Mouse (Mus musculus): ENCODE data around the gene Spty2d1.

Spty2d1 gene

GRCm38 (mm10) chr7:47025429-47025828, 17.2 kb upstream of the Spty2d1 start:
- in situ Hi-C loops (cut with MboI; ENCODE audit: low pct_unique_long_range_greater_than_20kb in 1 of 2, low sequenced_read_pairs in 2 of 2, unreplicated experiment in 1 of 2), result loop anchor here in 1 of 2 experiments (10.0 kb wide), 1 partner anchor 119 kb away; no protein-coding TSS in a partner anchor

- in situ Hi-C loops (cut with MboI; ENCODE audit: low pct_unique_long_range_greater_than_20kb in 1 of 2, low sequenced_read_pairs in 2 of 2, unreplicated experiment in 1 of 2), result loop anchor here (5.0 to 10.0 kb wide), 2 partner anchors 120 to 123 kb away; no protein-coding TSS in a partner anchor
Observed at GRCm38 (mm10) chr7:47024454-47024853, 16.2 kb upstream of the Spty2d1 start.

GRCm38 (mm10) chr7:47023530-47023929, 15.3 kb upstream of the Spty2d1 start:
- in situ Hi-C loops (cut with MboI; ENCODE audit: low pct_unique_long_range_greater_than_20kb in 1 of 2, low sequenced_read_pairs in 2 of 2, unreplicated experiment in 1 of 2), result loop anchor here (5.0 to 10.0 kb wide), 2 partner anchors 121 to 124 kb away; no protein-coding TSS in a partner anchor

GRCm38 (mm10) chr7:47022482-47022881, 14.3 kb upstream of the Spty2d1 start:
- in situ Hi-C loops (cut with MboI; ENCODE audit: low pct_unique_long_range_greater_than_20kb in 1 of 2, low sequenced_read_pairs in 2 of 2, unreplicated experiment in 1 of 2), result loop anchor here (5.0 to 10.0 kb wide), 2 partner anchors 122 to 125 kb away; no protein-coding TSS in a partner anchor

GRCm38 (mm10) chr7:47020956-47021355, 12.7 kb upstream of the Spty2d1 start:
- in situ Hi-C loops (cut with MboI; ENCODE audit: low pct_unique_long_range_greater_than_20kb in 1 of 2, low sequenced_read_pairs in 2 of 2, unreplicated experiment in 1 of 2), result loop anchor here (5.0 to 10.0 kb wide), 2 partner anchors 124 to 126 kb away; no protein-coding TSS in a partner anchor

GRCm38 (mm10) chr7:47019641-47020040, 11.4 kb upstream of the Spty2d1 start:
- in situ Hi-C loops (cut with MboI; ENCODE audit: low pct_unique_long_range_greater_than_20kb in 1 of 2, low sequenced_read_pairs in 2 of 2, unreplicated experiment in 1 of 2), result loop anchor here (5.0 to 10.0 kb wide), 2 partner anchors 125 to 128 kb away; no protein-coding TSS in a partner anchor

- in situ Hi-C loops (cut with MboI; ENCODE audit: low pct_unique_long_range_greater_than_20kb in 1 of 2, low sequenced_read_pairs in 2 of 2, unreplicated experiment in 1 of 2), result no loop called here
Observed at GRCm38 (mm10) chr7:47017146-47017545, 8.9 kb upstream of the Spty2d1 start.

- in situ Hi-C loops (cut with MboI; ENCODE audit: low pct_unique_long_range_greater_than_20kb in 1 of 2, low sequenced_read_pairs in 2 of 2, unreplicated experiment in 1 of 2), result no loop called here
Observed at GRCm38 (mm10) chr7:47016602-47017001, 8.4 kb upstream of the Spty2d1 start.

- in situ Hi-C loops (cut with MboI; ENCODE audit: low pct_unique_long_range_greater_than_20kb in 1 of 2, low sequenced_read_pairs in 2 of 2, unreplicated experiment in 1 of 2), result no loop called here
Observed at GRCm38 (mm10) chr7:47015390-47016065, 7.3 kb upstream of the Spty2d1 start.

GRCm38 (mm10) chr7:47014564-47015389, 6.6 kb upstream of the Spty2d1 start:
- in situ Hi-C loops (cut with MboI; ENCODE audit: low pct_unique_long_range_greater_than_20kb in 1 of 2, low sequenced_read_pairs in 2 of 2, unreplicated experiment in 1 of 2), result loop anchor here in 1 of 2 experiments (5.0 kb wide), 1 partner anchor 57 kb away; the partner anchor contains the start of gene Uevld

- in situ Hi-C loops (cut with MboI; ENCODE audit: low pct_unique_long_range_greater_than_20kb in 1 of 2, low sequenced_read_pairs in 2 of 2, unreplicated experiment in 1 of 2), result loop anchor here in 1 of 2 experiments (5.0 kb wide), 1 partner anchor 56 kb away; the partner anchor contains the start of gene Uevld
Observed at GRCm38 (mm10) chr7:47013131-47013767, 5.0 kb upstream of the Spty2d1 start.

- in situ Hi-C loops (cut with MboI; ENCODE audit: low pct_unique_long_range_greater_than_20kb in 1 of 2, low sequenced_read_pairs in 2 of 2, unreplicated experiment in 1 of 2), result no loop called here
Observed at GRCm38 (mm10) chr7:47007818-47008167, 418 bp downstream of the Spty2d1 start.

- in situ Hi-C loops (cut with MboI; ENCODE audit: low pct_unique_long_range_greater_than_20kb in 1 of 2, low sequenced_read_pairs in 2 of 2, unreplicated experiment in 1 of 2), result no loop called here
Observed at GRCm38 (mm10) chr7:47007109-47007780, 966 bp downstream of the Spty2d1 start.

- in situ Hi-C loops (cut with MboI; ENCODE audit: low pct_unique_long_range_greater_than_20kb in 1 of 2, low sequenced_read_pairs in 2 of 2, unreplicated experiment in 1 of 2), result no loop called here
Observed at GRCm38 (mm10) chr7:47003411-47004115, 4.6 kb downstream of the Spty2d1 start.

GRCm38 (mm10) chr7:47001900-47002275, 6.3 kb downstream of the Spty2d1 start:
- in situ Hi-C loops (cut with MboI; ENCODE audit: low pct_unique_long_range_greater_than_20kb in 1 of 2, low sequenced_read_pairs in 2 of 2, unreplicated experiment in 1 of 2), result no loop called here

GRCm38 (mm10) chr7:47001125-47001899, 6.9 kb downstream of the Spty2d1 start:
- in situ Hi-C loops (cut with MboI; ENCODE audit: low pct_unique_long_range_greater_than_20kb in 1 of 2, low sequenced_read_pairs in 2 of 2, unreplicated experiment in 1 of 2), result no loop called here

GRCm38 (mm10) chr7:47000644-47000983, 7.6 kb downstream of the Spty2d1 start:
- in situ Hi-C loops (cut with MboI; ENCODE audit: low pct_unique_long_range_greater_than_20kb in 1 of 2, low sequenced_read_pairs in 2 of 2, unreplicated experiment in 1 of 2), result no loop called here
